ENCODE assay signal across 9 mouse cellular contexts in genomic region chr2:160649072-160649471, GRCm38 (mm10). TPM values are rescaled to one million over a fixed set of nuclear protein-coding genes. Genes with fewer than 3 reads are reported as not detected.
DNase-seq lines count a peak whose midpoint lies in the region; ATAC-seq and TF ChIP-seq lines count a peak whose summit lies in the region.
"Had no signal": no experiment of that assay in that cellular context is flagged by ENCODE, and none has a peak within 500 bp of the region (broad histone marks: within the 10 kb centered on the region; RNA-seq: fewer than 3 reads in every experiment).

No protein-coding gene starts in this region.

- DNase-seq in heart, adult 2 months: no peak
- no peak for DNase-seq in neural tube, embryonic 11.5 days (ENCODE audit: low spot score)
- DNase-seq in neural tube, embryonic 10.5 days (ENCODE audit: extremely low spot score, low spot score): no peak
- no peak for DNase-seq in frontal cortex, postnatal 14 days (ENCODE audit: low spot score in 2 of 2)
- DNase-seq in adrenal gland, postnatal 10 days: no peak
- DNase-seq: cerebellum, postnatal 10 days had no signal

- TF ChIP-seq EP300 in heart, adult 2 months (IDR thresholded peaks at IDR 0.05; ENCODE audit: insufficient read depth, low read depth, low read length): no peak

- intact Hi-C loops in heart, adult 2 months (cut with DNase I): loop anchor here (5.0 kb wide), 2 partner anchors 37 to 53 kb away; no protein-coding TSS in a partner anchor

- peak overlapping the region; percentile 8; the same call in 1 of the 2 replicates for H3K4me3 ChIP-seq in heart, embryonic 11.5 days (ENCODE audit: low read depth, low read length)
- no peak overlapping the region; the same call in 1 of the 2 replicates for H3K4me3 ChIP-seq in heart, adult 2 months
- peak overlapping the region; percentile 24 for H3K4me3 ChIP-seq in neural tube, embryonic 11.5 days (ENCODE audit: low read depth, low read length)
- H3K4me3 ChIP-seq in liver, embryonic 15.5 days (replicated peaks): peak overlapping the region; percentile 100

- peaks cover 3% of the 10 kb centered on the region; the same call in 1 of the 2 replicates for H3K36me3 ChIP-seq in heart, embryonic 11.5 days (ENCODE audit: control insufficient read depth, insufficient read depth, low read length)
- H3K36me3 ChIP-seq in heart, adult 2 months (ENCODE audit: control insufficient read depth, insufficient read depth, low read length): peaks cover 31% of the 10 kb centered on the region
- H3K36me3 ChIP-seq in neural tube, embryonic 11.5 days (ENCODE audit: control insufficient read depth, insufficient read depth, low read length): peaks cover 3% of the 10 kb centered on the region; the same call in 1 of the 2 replicates
- H3K36me3 ChIP-seq in liver, embryonic 15.5 days (replicated peaks): peaks cover 23% of the 10 kb centered on the region

- TF ChIP-seq CTCF in heart, adult 2 months (IDR thresholded peaks at IDR 0.05): no peak

- no peak for ATAC-seq in heart, embryonic 11.5 days (replicated peaks; ENCODE audit: insufficient number of reproducible peaks, low FRiP score, low TSS enrichment)
- ATAC-seq in neural tube, embryonic 11.5 days (ENCODE audit: insufficient read depth, low FRiP score, low TSS enrichment): no peak
- ATAC-seq in liver, embryonic 15.5 days (ENCODE audit: insufficient read depth): no peak
- ATAC-seq in CD4-positive, CD25-positive, alpha-beta regulatory T cell, adult 4 months: no peak

- H3K4me1 ChIP-seq in heart, embryonic 11.5 days (ENCODE audit: control insufficient read depth, insufficient read depth, low read length): peaks cover 14% of the 10 kb centered on the region
- peaks cover 11% of the 10 kb centered on the region for H3K4me1 ChIP-seq in heart, adult 2 months (ENCODE audit: control insufficient read depth, insufficient read depth, low read length)
- peaks cover 13% of the 10 kb centered on the region for H3K4me1 ChIP-seq in neural tube, embryonic 11.5 days (ENCODE audit: control insufficient read depth, insufficient read depth, low read length)
- peaks cover 49% of the 10 kb centered on the region for H3K4me1 ChIP-seq in liver, embryonic 15.5 days (replicated peaks)

- peak overlapping the region; percentile 59 for H3K4me2 ChIP-seq in heart, embryonic 11.5 days
- H3K4me2 ChIP-seq in neural tube, embryonic 11.5 days (ENCODE audit: low read depth): peak overlapping the region; percentile 42
- H3K4me2 ChIP-seq in liver, embryonic 15.5 days: peak overlapping the region; percentile 67

- WGBS in heart, embryonic 11.5 days (ENCODE audit: insufficient replicate concordance): 88% methylated on average over 2 of the region's 2 CpGs
- 66% methylated on average over 2 of the region's 2 CpGs for WGBS in heart, adult 2 months
- WGBS in neural tube, embryonic 11.5 days: 92% methylated on average over 2 of the region's 2 CpGs
- WGBS in liver, embryonic 15.5 days (ENCODE audit: insufficient replicate concordance): 64% methylated on average over 2 of the region's 2 CpGs

- no peaks in the 10 kb centered on the region for H3K27me3 ChIP-seq in heart, embryonic 11.5 days (ENCODE audit: control insufficient read depth, insufficient read depth, low read length)
- H3K27me3 ChIP-seq in heart, adult 2 months (ENCODE audit: control insufficient read depth, insufficient read depth, low read length): no peaks in the 10 kb centered on the region
- H3K27me3 ChIP-seq in neural tube, embryonic 11.5 days (ENCODE audit: control insufficient read depth, insufficient read depth, low read length): no peaks in the 10 kb centered on the region
- H3K27me3 ChIP-seq in liver, embryonic 15.5 days: no peaks in the 10 kb centered on the region

- no peaks in the 10 kb centered on the region for H3K9me3 ChIP-seq in heart, embryonic 11.5 days (replicated peaks; ENCODE audit: control insufficient read depth, low read length)
- H3K9me3 ChIP-seq in neural tube, embryonic 11.5 days (ENCODE audit: control insufficient read depth, low read length): no peaks in the 10 kb centered on the region
- H3K9me3 ChIP-seq in liver, embryonic 15.5 days (replicated peaks): no peaks in the 10 kb centered on the region

- H3K79me2 ChIP-seq in heart, adult 2 months (replicated peaks; ENCODE audit: control insufficient read depth, insufficient read depth, low read length): peaks cover 5% of the 10 kb centered on the region

- no peak overlapping the region for H3K27ac ChIP-seq in heart, embryonic 11.5 days (ENCODE audit: low read depth, low read length)
- H3K27ac ChIP-seq in heart, adult 2 months: no peak overlapping the region
- H3K27ac ChIP-seq in neural tube, embryonic 11.5 days (ENCODE audit: low read depth, low read length): no peak overlapping the region
- H3K27ac ChIP-seq in liver, embryonic 15.5 days (replicated peaks): 0 out of 2 replicates have a peak overlapping the region, but pooled peaks have one; percentile 24

- TF ChIP-seq POLR2A in heart, adult 2 months (IDR thresholded peaks at IDR 0.05; ENCODE audit: insufficient read depth, low read depth, low read length): no peak

- no peak overlapping the region for H3K9ac ChIP-seq in heart, embryonic 11.5 days (ENCODE audit: low read depth, low read length)
- no peak overlapping the region for H3K9ac ChIP-seq in heart, adult 2 months (ENCODE audit: low read depth, low read length)
- H3K9ac ChIP-seq in neural tube, embryonic 11.5 days (ENCODE audit: low read length): no peak overlapping the region
- H3K9ac ChIP-seq in liver, embryonic 15.5 days: no peak overlapping the region

RNA-seq across cellular contexts. Expression of gene Top1, which starts 3.4 kb away (rescaled TPM):
- polyA plus RNA-seq in heart, embryonic 11.5 days (2014; fragmentation: Nextera tagmentation; extraction: Ambion mirVana): 53.2 and 65.4 TPM in 2 replicates
- 10 to 100 TPM; 44.1 to 46.8 TPM for total RNA-seq in heart, adult 2 months (2021)
- polyA plus RNA-seq in heart, adult 2 months (2012; rRNA removed): 5.6 and 6.9 TPM in 2 replicates
- polyA plus RNA-seq in neural tube, embryonic 11.5 days (2014; fragmentation: Nextera tagmentation; extraction: Ambion mirVana): 101 and 105 TPM in 2 replicates
- 55.3 and 56.7 TPM in 2 replicates for polyA plus RNA-seq in liver, embryonic 15.5 days (2015; fragmentation: Nextera tagmentation; extraction: Ambion mirVana)
- polyA plus RNA-seq in CD4-positive, CD25-positive, alpha-beta regulatory T cell, adult 4 months (2017; shearing (Covaris generic)): 10 to 100 TPM; 73.9 to 91.0 TPM
- 10 to 100 TPM; 72.7 to 75.0 TPM for total RNA-seq in adrenal gland, postnatal 10 days (2021)
